9 mouse cellular contexts compared by ENCODE assay signal in the genomic region with DNA sequence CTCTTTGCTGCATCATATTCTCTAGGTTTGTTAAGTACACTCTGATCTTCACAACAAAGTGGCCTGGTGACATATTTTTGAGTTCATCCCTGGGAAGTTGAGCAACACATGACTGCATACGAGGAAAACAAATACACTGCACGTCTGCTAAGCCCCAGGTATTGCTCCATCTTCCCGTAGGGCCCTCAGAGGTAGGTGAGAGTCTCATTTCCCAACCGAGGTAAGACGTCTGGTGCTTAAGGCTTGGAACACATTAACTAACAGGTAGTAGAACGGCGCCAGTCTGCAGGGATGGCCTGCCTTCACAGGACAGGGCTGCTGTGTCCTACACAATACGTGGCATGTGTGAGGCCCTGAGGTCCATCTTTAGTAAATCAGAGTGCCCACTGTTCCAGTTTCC. TPM values are rescaled to one million over a fixed set of nuclear protein-coding genes. Genes with fewer than 3 reads are reported as not detected.
DNase-seq lines count a peak whose midpoint lies in the region; ATAC-seq lines count a peak whose summit lies in the region.
"Had no signal": no experiment of that assay in that cellular context is flagged by ENCODE, and none has a peak within 500 bp of the region (broad histone marks: within the 10 kb centered on the region; RNA-seq: fewer than 3 reads in every experiment).

No protein-coding gene starts in this region.

- H3K4me2 ChIP-seq in hindbrain, embryonic 12.5 days (replicated peaks) = no peak overlapping the region

- H3K9me3 ChIP-seq in hindbrain, embryonic 12.5 days (replicated peaks) = no peaks in the 10 kb centered on the region
- no peaks in the 10 kb centered on the region for H3K9me3 ChIP-seq in hindbrain, embryonic 10.5 days

- H3K36me3 ChIP-seq in hindbrain, embryonic 12.5 days = peaks cover 27% of the 10 kb centered on the region; the same call in 1 of the 2 replicates
- peaks cover 53% of the 10 kb centered on the region for H3K36me3 ChIP-seq in hindbrain, embryonic 10.5 days

- no peaks in the 10 kb centered on the region for H3K27me3 ChIP-seq in hindbrain, embryonic 12.5 days
- no peaks in the 10 kb centered on the region for H3K27me3 ChIP-seq in hindbrain, embryonic 10.5 days (ENCODE audit: insufficient read depth, poor library complexity, severe bottlenecking)

- no peak overlapping the region for H3K4me3 ChIP-seq in hindbrain, embryonic 12.5 days
- H3K4me3 ChIP-seq in hindbrain, embryonic 10.5 days = no peak overlapping the region

- no peak overlapping the region for H3K9ac ChIP-seq in hindbrain, embryonic 12.5 days

- DNase-seq in hindbrain, embryonic 10.5 days (ENCODE audit: low spot score) = no peak
- peak; percentile 39 for DNase-seq in 416B (ENCODE audit: low read depth)
- peak; percentile 99 for DNase-seq in gonadal fat pad, adult 2 months (ENCODE audit: low read depth)
- peak; percentile 58 for DNase-seq in lung, postnatal 10 days
- no peak for DNase-seq in right cerebral cortex, postnatal 36 days (ENCODE audit: low spot score in 2 of 2)
- no peak for DNase-seq in cerebellum, postnatal 4 days (ENCODE audit: low spot score in 2 of 2)
- DNase-seq: embryo, embryonic 11 days had no signal

- ATAC-seq in hindbrain, embryonic 12.5 days (ENCODE audit: low FRiP score) = no peak
- ATAC-seq in erythroid progenitor cell, adult 5-6 weeks (replicated peaks; ENCODE audit: low FRiP score, poor library complexity, severe bottlenecking) = no peak

- H3K4me1 ChIP-seq in hindbrain, embryonic 12.5 days = peaks cover 16% of the 10 kb centered on the region
- H3K4me1 ChIP-seq in hindbrain, embryonic 10.5 days (replicated peaks) = peaks cover 48% of the 10 kb centered on the region

- H3K27ac ChIP-seq in hindbrain, embryonic 12.5 days = 0 out of 2 replicates have a peak overlapping the region, but pooled peaks have one; percentile 53
- H3K27ac ChIP-seq in hindbrain, embryonic 10.5 days = no peak overlapping the region

- 93% methylated on average over 8 of the region's 8 CpGs for WGBS in hindbrain, embryonic 12.5 days
- WGBS in hindbrain, embryonic 10.5 days = 97% methylated on average over 8 of the region's 8 CpGs

RNA-seq across cellular contexts. Expression of gene Cox4i2, which starts 30.7 kb away (rescaled TPM):
- 5.0 and 5.3 TPM in 2 replicates for polyA plus RNA-seq in hindbrain, embryonic 12.5 days (2016; fragmentation: Nextera tagmentation; extraction: Ambion mirVana)
- 5.0 and 5.1 TPM in 2 replicates for polyA plus RNA-seq in hindbrain, embryonic 10.5 days (2016; fragmentation: Nextera tagmentation; extraction: Ambion mirVana)
- polyA plus RNA-seq in gonadal fat pad, adult 2 months (2012; rRNA removed) = 3.8 and 6.0 TPM in 2 replicates
- total RNA-seq in erythroid progenitor cell, adult 5-6 weeks (2015; ENCODE audit: low replicate concordance) = 1.8 TPM in 1 of 2 replicates, not detected in the other
- not detected in 2 replicates for total RNA-seq in erythroid progenitor cell, adult 5-6 weeks (2017; ENCODE audit: low replicate concordance)

RNA-seq across cellular contexts. Expression of gene Bcl2l1, which starts 46.9 kb away (rescaled TPM):
- 155 and 166 TPM in 2 replicates for polyA plus RNA-seq in hindbrain, embryonic 12.5 days (2016; fragmentation: Nextera tagmentation; extraction: Ambion mirVana)
- polyA plus RNA-seq in hindbrain, embryonic 10.5 days (2016; fragmentation: Nextera tagmentation; extraction: Ambion mirVana) = 110 and 128 TPM in 2 replicates
- polyA plus RNA-seq in gonadal fat pad, adult 2 months (2012; rRNA removed) = 42.2 and 44.0 TPM in 2 replicates
- 80.9 and 99.1 TPM in 2 replicates for total RNA-seq in erythroid progenitor cell, adult 5-6 weeks (2015; ENCODE audit: low replicate concordance)
- 76.9 and 94.9 TPM in 2 replicates for total RNA-seq in erythroid progenitor cell, adult 5-6 weeks (2017; ENCODE audit: low replicate concordance)

RNA-seq across cellular contexts. Expression of gene Id1, which starts 48.6 kb away (rescaled TPM):
- polyA plus RNA-seq in hindbrain, embryonic 12.5 days (2016; fragmentation: Nextera tagmentation; extraction: Ambion mirVana) = 157 and 159 TPM in 2 replicates
- 168 and 176 TPM in 2 replicates for polyA plus RNA-seq in hindbrain, embryonic 10.5 days (2016; fragmentation: Nextera tagmentation; extraction: Ambion mirVana)
- 78.7 and 137 TPM in 2 replicates for polyA plus RNA-seq in gonadal fat pad, adult 2 months (2012; rRNA removed)
- total RNA-seq in erythroid progenitor cell, adult 5-6 weeks (2015; ENCODE audit: low replicate concordance) = 1.3 and 17.3 TPM in 2 replicates
- total RNA-seq in erythroid progenitor cell, adult 5-6 weeks (2017; ENCODE audit: low replicate concordance) = 1.6 and 2.6 TPM in 2 replicates

Comparison
In these comparisons a context has a peak if more than half of its experiments do, and no peak if none do; other contexts are left out.
1. DNase-seq: peak in 416B (single experiment), gonadal fat pad, adult 2 months (single experiment) and lung, postnatal 10 days (single experiment); none in hindbrain, embryonic 10.5 days (single experiment), right cerebral cortex, postnatal 36 days (0 of 2) and cerebellum, postnatal 4 days (0 of 2).